Mouse (Mus musculus) kidney, adult 2 months (tissue): ENCODE results near the gene Arhgef28. TPM values are rescaled to one million over a fixed set of nuclear protein-coding genes. Genes with fewer than 3 reads are reported as not detected.
"Not testable (repeated sequence)": the region's sequence is repeated elsewhere in the genome, so short reads cannot be mapped to it uniquely, and the experiment has no call there.

Experiments
- DNase-seq: peaks from one replicate; pipeline ENCODE4 v3.0.0; 2021
- H3K27ac ChIP-seq: fragments of 200-500 bp; 2 replicates; pipeline ENCODE4 v1.5.1; 2012; ENCODE audit warnings: low read depth, low read length, control low read depth, inconsistent platforms; ENCODE audit not compliant: insufficient read depth
- H3K27me3 ChIP-seq: fragments of 200-500 bp; replicated peaks from 2 replicates; pipeline ENCODE4 v1.6.1; 2012; ENCODE audit warnings: mild to moderate bottlenecking, moderate library complexity, low read length, inconsistent platforms; ENCODE audit not compliant: control insufficient read depth, insufficient read depth
- H3K36me3 ChIP-seq: fragments of 200-500 bp; 2 replicates; pipeline ENCODE4 v1.6.1; 2012; ENCODE audit warnings: mild to moderate bottlenecking, moderate library complexity, low read length, inconsistent platforms; ENCODE audit not compliant: control insufficient read depth, insufficient read depth
- H3K4me1 ChIP-seq: fragments of 200-500 bp; 2 replicates; pipeline ENCODE4 v1.6.1; 2011; ENCODE audit warnings: low read length; ENCODE audit not compliant: control insufficient read depth, insufficient read depth
- H3K4me3 ChIP-seq: fragments of 200-500 bp; 2 replicates; pipeline ENCODE4 v1.5.1; 2011; ENCODE audit warnings: mild to moderate bottlenecking, low read depth, low read length, control low read depth; ENCODE audit not compliant: insufficient read depth
- CTCF ChIP-seq: fragments of 200-500 bp; conservative IDR thresholded peaks from 2 replicates; pipeline ENCODE4 v1.5.1; 2011; ENCODE audit warnings: low read depth, mild to moderate bottlenecking, control low read depth, low read length, moderate library complexity, mixed read lengths; ENCODE audit not compliant: insufficient read depth, insufficient read length
- POLR2A ChIP-seq: fragments of 200-500 bp; IDR thresholded peaks from one replicate; pipeline ENCODE4 v1.6.1; 2011; ENCODE audit warnings: low read depth, low read length, control low read depth
- WGBS: fragments of 180-500 bp; shearing (Covaris S2); methylation state at CpG from one replicate; pipeline ENCODE4 v1.1.7; 2018; 5-methylcytosine and 5-hydroxymethylcytosine counted together
- polyA plus RNA-seq: library from polyadenylated mRNA; depleted of rRNA; stranded (reverse); fragments of >200 nt; gene quantifications from 2 replicates; pipeline ENCODE4 v1.2.3, GENCODE M21; 2012

Gene Arhgef28
- polyA plus RNA-seq, 1 experiment: 39.3 TPM

- Histone ChIP-seq H3K27me3 (no peaks in the 10 kb centered on the region), H3K27ac (no peak overlapping the region), H3K36me3 (no peaks in the 10 kb centered on the region), H3K4me3 (no peak overlapping the region), H3K4me1 (0 out of 2 replicates have a peak, but pooled peaks cover 4% of the 10 kb centered on the region)
- TF ChIP-seq POLR2A (no peak), CTCF (no peak)
- 63% methylated on average over 4 of the region's 4 CpGs for WGBS
- no peak for DNase-seq
These were observed 87.9 kb downstream of the Arhgef28 start for GRCm38 (mm10) chr13:98118291-98118690.

- WGBS: 66% methylated on average over 7 of the region's 7 CpGs
- TF ChIP-seq POLR2A (no peak), CTCF (no peak)
- Histone ChIP-seq H3K4me3 (no peak overlapping the region), H3K36me3 (no peaks in the 10 kb centered on the region), H3K27ac (peak overlapping the region; percentile 38; the same call in 1 of the 2 replicates), H3K27me3 (no peaks in the 10 kb centered on the region), H3K4me1 (0 out of 2 replicates have a peak, but pooled peaks cover 4% of the 10 kb centered on the region)
- DNase-seq: no peak
These were observed 88.5 kb downstream of the Arhgef28 start for GRCm38 (mm10) chr13:98117566-98118254.

- H3K4me1 ChIP-seq: no peaks in the 10 kb centered on the region
- H3K27me3 ChIP-seq: no peaks in the 10 kb centered on the region
- TF ChIP-seq CTCF: no peak
- no peak for TF ChIP-seq POLR2A
- 69% methylated on average over 6 of the region's 6 CpGs for WGBS
- no peak for DNase-seq
- H3K4me3 ChIP-seq: no peak overlapping the region
- H3K27ac ChIP-seq: no peak overlapping the region
- H3K36me3 ChIP-seq: no peaks in the 10 kb centered on the region
These were observed 90.6 kb downstream of the Arhgef28 start for GRCm38 (mm10) chr13:98115650-98116049.

GRCm38 (mm10) chr13:98115051-98115450, 91.2 kb downstream of the Arhgef28 start:
- no peak for TF ChIP-seq POLR2A
- TF ChIP-seq CTCF: no peak
- WGBS: 79% methylated on average over 4 of the region's 4 CpGs
- Histone ChIP-seq H3K4me1 (no peaks in the 10 kb centered on the region), H3K27me3 (no peaks in the 10 kb centered on the region), H3K4me3 (no peak overlapping the region), H3K27ac (no peak overlapping the region), H3K36me3 (no peaks in the 10 kb centered on the region)
- no peak for DNase-seq

- Histone ChIP-seq H3K4me1 (no peaks in the 10 kb centered on the region), H3K27ac (no peak overlapping the region), H3K36me3 (no peaks in the 10 kb centered on the region), H3K4me3 (no peak overlapping the region), H3K27me3 (no peaks in the 10 kb centered on the region)
- WGBS: 59% methylated on average over 7 of the region's 7 CpGs
- no peak for DNase-seq
- no peak for TF ChIP-seq POLR2A
- TF ChIP-seq CTCF: no peak
These were observed 93.3 kb downstream of the Arhgef28 start for GRCm38 (mm10) chr13:98112812-98113503.

GRCm38 (mm10) chr13:98111531-98111930, 94.7 kb downstream of the Arhgef28 start:
- WGBS: 82% methylated on average over 5 of the region's 5 CpGs

GRCm38 (mm10) chr13:98111021-98111420, 95.2 kb downstream of the Arhgef28 start:
- Histone ChIP-seq H3K36me3 (no peaks in the 10 kb centered on the region), H3K4me1 (no peaks in the 10 kb centered on the region), H3K27me3 (no peaks in the 10 kb centered on the region), H3K27ac (no peak overlapping the region), H3K4me3 (no peak overlapping the region)
- TF ChIP-seq CTCF: no peak
- TF ChIP-seq POLR2A: no peak
- 86% methylated on average over 2 of the region's 2 CpGs for WGBS
- DNase-seq: no peak

More at GRCm38 (mm10) chr13:98111531-98111930, 94.7 kb downstream of the Arhgef28 start:
- TF ChIP-seq CTCF (no peak), POLR2A (no peak)
- Histone ChIP-seq H3K4me1 (no peaks in the 10 kb centered on the region), H3K27ac (no peak overlapping the region), H3K36me3 (no peaks in the 10 kb centered on the region), H3K27me3 (no peaks in the 10 kb centered on the region), H3K4me3 (no peak overlapping the region)
- DNase-seq: no peak

GRCm38 (mm10) chr13:98108481-98108880, 97.8 kb downstream of the Arhgef28 start:
- not testable (repeated sequence) for H3K4me1 ChIP-seq, H3K4me3 ChIP-seq
- 81% methylated on average over 3 of the region's 3 CpGs for WGBS

More at GRCm38 (mm10) chr13:98108481-98108880, 97.8 kb downstream of the Arhgef28 start:
- H3K27ac ChIP-seq, H3K27me3 ChIP-seq, H3K36me3 ChIP-seq, DNase-seq: not testable (repeated sequence)
